Mouse (Mus musculus) spleen, embryonic (tissue): Measurements from ENCODE around the gene Olfr491.

Experiments used
- CTCF ChIA-PET: fragments of 350-600 bp; sonication (Branson Sonifier 250); formaldehyde crosslinking; loops from one replicate; lab custom pipeline; 2022; lab: Charles Lee

Gene Olfr491

GRCm38 (mm10) chr7:108313151-108313550 lies at the start of gene Olfr491:
Gene Olfr491 (plus strand): TSS chr7:108313451.
- CTCF ChIA-PET = no interaction called here

GRCm38 (mm10) chr7:108288834-108289233 lies 24.4 kb upstream of the Olfr491 start, which contains the start of gene Olfr490:
Gene Olfr490 (minus strand): TSS chr7:108288934.
- CTCF ChIA-PET = no interaction called here

GRCm38 (mm10) chr7:108323574-108323973 lies 10.3 kb downstream of the Olfr491 start, which contains the start of gene Olfr492:
Gene Olfr492 (minus strand): TSS chr7:108323674.
- CTCF ChIA-PET = no interaction called here

DNA sequence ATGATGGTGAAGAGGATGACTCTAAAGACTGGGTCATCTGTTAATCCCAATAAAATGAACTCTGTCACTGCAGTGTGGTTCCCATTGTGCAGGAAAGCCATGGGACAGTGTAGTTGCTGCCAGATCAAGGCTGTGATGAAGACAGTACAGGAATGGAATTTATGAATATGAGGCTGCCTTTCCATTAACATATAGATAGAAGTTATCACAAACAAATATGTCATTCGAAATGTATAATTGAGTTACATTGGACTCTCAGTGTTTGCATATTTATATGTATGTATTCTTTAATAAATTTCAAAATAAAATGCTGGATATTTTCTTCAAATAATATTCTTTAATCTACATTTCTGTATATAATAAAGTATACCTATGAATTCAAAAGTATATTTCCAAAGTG lies 33.6 kb downstream of the Olfr491 start, which contains the start of gene Olfr493:
Gene Olfr493, minus strand, starts transcription at position 101 of the 400 bp plus-strand sequence.
- CTCF ChIA-PET = no interaction called here

GRCm38 (mm10) chr7:108365035-108365434 lies 51.8 kb downstream of the Olfr491 start, which contains the start of gene Olfr494:
Gene Olfr494 (plus strand): TSS chr7:108365335.
- CTCF ChIA-PET = no interaction called here
